Mouse (Mus musculus): ENCODE results near the gene Arhgap32.

DNA sequence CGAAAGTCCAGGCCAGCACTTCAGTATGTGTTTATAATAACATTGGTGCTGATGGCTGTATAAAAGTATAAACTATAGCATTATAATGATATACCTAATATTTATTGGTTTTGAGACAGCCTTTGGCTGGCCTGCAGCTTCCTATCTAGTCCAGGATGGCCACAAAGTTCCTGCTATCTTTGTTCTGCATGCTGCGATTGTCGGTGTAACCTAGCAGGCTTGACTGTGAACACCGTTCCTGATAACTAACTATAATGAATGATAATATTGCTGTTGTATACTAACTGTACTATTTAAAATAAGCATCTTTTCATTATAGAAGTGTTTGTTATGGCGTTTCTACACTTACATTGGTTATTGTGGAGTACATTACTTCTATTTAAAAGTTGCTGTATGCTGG, 124.5 kb downstream of the Arhgap32 start:
- TF ChIP-seq CTCF (IDR thresholded peaks at IDR 0.05; ENCODE audit: extremely low read depth, insufficient read depth, insufficient read length, insufficient replicate concordance) (no peak), POLR2A (IDR thresholded peaks at IDR 0.05; ENCODE audit: low read depth, low read length) (no peak)
